Mouse (Mus musculus): ENCODE measurements around the gene Wnt1.

Gene Wnt1

GRCm38 (mm10) chr15:98778191-98778770 lies 11.4 kb upstream of the Wnt1 start:
- DNase-seq: no peak

GRCm38 (mm10) chr15:98778806-98779205 lies 10.9 kb upstream of the Wnt1 start:
- no peak for DNase-seq

GRCm38 (mm10) chr15:98780075-98780474 lies 9.6 kb upstream of the Wnt1 start:
- no peak for DNase-seq

GRCm38 (mm10) chr15:98780573-98780972 lies 9.1 kb upstream of the Wnt1 start:
- DNase-seq: no peak

- no peak for DNase-seq
Observed at GRCm38 (mm10) chr15:98781166-98781565, 8.5 kb upstream of the Wnt1 start.

GRCm38 (mm10) chr15:98785744-98786143 lies 3.9 kb upstream of the Wnt1 start:
- no peak for DNase-seq

GRCm38 (mm10) chr15:98787930-98788329 lies 1.7 kb upstream of the Wnt1 start:
- DNase-seq: no peak

- no peak for DNase-seq
Observed at GRCm38 (mm10) chr15:98788972-98789660, 541 bp upstream of the Wnt1 start.

- DNase-seq: no peak
Observed at GRCm38 (mm10) chr15:98790761-98791160, 1.1 kb downstream of the Wnt1 start.

GRCm38 (mm10) chr15:98791221-98791620 lies 1.6 kb downstream of the Wnt1 start:
- DNase-seq: no peak

- no peak for DNase-seq
Observed at GRCm38 (mm10) chr15:98791771-98792170, 2.1 kb downstream of the Wnt1 start.

- DNase-seq: no peak
Observed at GRCm38 (mm10) chr15:98792233-98793020, 2.8 kb downstream of the Wnt1 start.

GRCm38 (mm10) chr15:98793141-98793698 lies 3.6 kb downstream of the Wnt1 start:
- DNase-seq: no peak

GRCm38 (mm10) chr15:98796803-98797595 lies 7.3 kb downstream of the Wnt1 start:
- no peak for DNase-seq

GRCm38 (mm10) chr15:98797835-98798492 lies 8.3 kb downstream of the Wnt1 start:
- no peak for DNase-seq

GRCm38 (mm10) chr15:98798903-98799302 lies 9.2 kb downstream of the Wnt1 start:
- DNase-seq: no peak

- peak; percentile 60 to 87 for DNase-seq
Observed at GRCm38 (mm10) chr15:98799396-98799795, 9.7 kb downstream of the Wnt1 start.

GRCm38 (mm10) chr15:98802926-98803325 lies 13.3 kb downstream of the Wnt1 start:
- DNase-seq: peak; percentile 45 to 51

- peak; percentile 69 to 90 for DNase-seq
Observed at GRCm38 (mm10) chr15:98804054-98804453, 14.4 kb downstream of the Wnt1 start.

- peak in 1 of 2 experiments; percentile 64 for DNase-seq
Observed at GRCm38 (mm10) chr15:98805324-98806040, 15.8 kb downstream of the Wnt1 start.

- no peak for DNase-seq
Observed at GRCm38 (mm10) chr15:98806071-98806808, 16.6 kb downstream of the Wnt1 start.
